Mouse (Mus musculus) embryonic facial prominence, embryonic 10.5 days (tissue): ENCODE data around the gene Fgfr2. TPM values are rescaled to one million over a fixed set of nuclear protein-coding genes. Genes with fewer than 3 reads are reported as not detected.

Source experiments
- DNase-seq: peaks from one replicate; pipeline ENCODE4 v3.0.0-alpha.2; 2017; ENCODE audit warnings: low spot score
- H3K27ac ChIP-seq: fragments of 300-500 bp; sonication (generic); replicated peaks from 2 replicates; pipeline ENCODE4 v1.5.1; 2016; ENCODE audit warnings: mild to moderate bottlenecking
- H3K27me3 ChIP-seq: fragments of 300-500 bp; sonication (generic); replicated peaks from 2 replicates; pipeline ENCODE4 v1.6.1; 2016; ENCODE audit warnings: low read depth, mild to moderate bottlenecking; ENCODE audit not compliant: poor library complexity, severe bottlenecking
- H3K36me3 ChIP-seq: fragments of 300-500 bp; sonication (generic); replicated peaks from 2 replicates; pipeline ENCODE4 v1.6.1; 2016; ENCODE audit warnings: mild to moderate bottlenecking, moderate library complexity
- H3K4me1 ChIP-seq: fragments of 300-500 bp; sonication (generic); 2 replicates; pipeline ENCODE4 v1.6.1; 2016
- H3K4me3 ChIP-seq: fragments of 300-500 bp; sonication (generic); 2 replicates; pipeline ENCODE4 v1.5.1; 2016; ENCODE audit warnings: mild to moderate bottlenecking, moderate library complexity
- H3K9me3 ChIP-seq: fragments of 300-500 bp; sonication (generic); 2 replicates; pipeline ENCODE4 v1.6.1; 2016; ENCODE audit warnings: mild to moderate bottlenecking
- WGBS: fragments of 180-500 bp; shearing (Covaris S2); methylation state at CpG from one replicate; pipeline ENCODE4 v1.1.7; 2016; 5-methylcytosine and 5-hydroxymethylcytosine counted together
- polyA plus RNA-seq: library from polyadenylated mRNA; unstranded; fragments of >200 nt; fragmentation: Nextera tagmentation; extraction: Ambion mirVana; gene quantifications from 2 replicates; pipeline ENCODE4 v1.2.1, GENCODE M21; 2016

Gene Fgfr2
- polyA plus RNA-seq, 1 experiment from 2014 or later: 74.3 TPM

- no peak for DNase-seq
- no peaks in the 10 kb centered on the region for H3K27me3 ChIP-seq
- H3K36me3 ChIP-seq: peaks cover 98% of the 10 kb centered on the region
- 73% methylated on average over 7 of the region's 7 CpGs for WGBS
- H3K9me3 ChIP-seq: no peaks in the 10 kb centered on the region
- H3K4me1 ChIP-seq: peaks cover 29% of the 10 kb centered on the region
- H3K4me3 ChIP-seq: no peak overlapping the region
- H3K27ac ChIP-seq: peak overlapping the region; percentile 21
Measured at GRCm38 (mm10) chr7:130174525-130174924, 2948.6 kb downstream of the Fgfr2 start.

- H3K9me3 ChIP-seq: no peaks in the 10 kb centered on the region
- H3K4me3 ChIP-seq: no peak overlapping the region
- DNase-seq: no peak
- H3K36me3 ChIP-seq: peaks cover 98% of the 10 kb centered on the region
- no peak overlapping the region for H3K27ac ChIP-seq
- 92% methylated on average over 5 of the region's 5 CpGs for WGBS
- H3K4me1 ChIP-seq: peaks cover 28% of the 10 kb centered on the region
- no peaks in the 10 kb centered on the region for H3K27me3 ChIP-seq
Measured at GRCm38 (mm10) chr7:130173914-130174313, 2949.2 kb downstream of the Fgfr2 start.

- no peak overlapping the region for H3K27ac ChIP-seq
- H3K4me3 ChIP-seq: no peak overlapping the region
- peaks cover 31% of the 10 kb centered on the region for H3K4me1 ChIP-seq
- H3K36me3 ChIP-seq: peaks cover 93% of the 10 kb centered on the region
- 81% methylated on average over 8 of the region's 8 CpGs for WGBS
- no peak for DNase-seq
- no peaks in the 10 kb centered on the region for H3K27me3 ChIP-seq
- no peaks in the 10 kb centered on the region for H3K9me3 ChIP-seq
Measured at GRCm38 (mm10) chr7:130170144-130170543, 2953.0 kb downstream of the Fgfr2 start.

- peaks cover 88% of the 10 kb centered on the region for H3K36me3 ChIP-seq
- H3K27me3 ChIP-seq: no peaks in the 10 kb centered on the region
- no peaks in the 10 kb centered on the region for H3K9me3 ChIP-seq
- no peak overlapping the region for H3K4me3 ChIP-seq
- no peak overlapping the region for H3K27ac ChIP-seq
- no peak for DNase-seq
- H3K4me1 ChIP-seq: peaks cover 23% of the 10 kb centered on the region
- 81% methylated on average over 12 of the region's 12 CpGs for WGBS
Measured at GRCm38 (mm10) chr7:130168296-130168695, 2954.9 kb downstream of the Fgfr2 start.

GRCm38 (mm10) chr7:130167261-130167660, 2955.9 kb downstream of the Fgfr2 start:
- WGBS: 86% methylated on average over 5 of the region's 5 CpGs
- no peak overlapping the region for H3K4me3 ChIP-seq
- H3K27ac ChIP-seq: no peak overlapping the region
- H3K27me3 ChIP-seq: no peaks in the 10 kb centered on the region
- no peaks in the 10 kb centered on the region for H3K9me3 ChIP-seq
- no peak for DNase-seq
- peaks cover 23% of the 10 kb centered on the region for H3K4me1 ChIP-seq
- peaks cover 87% of the 10 kb centered on the region for H3K36me3 ChIP-seq

GRCm38 (mm10) chr7:130166190-130166589, 2957.0 kb downstream of the Fgfr2 start:
- Histone ChIP-seq H3K36me3 (peaks cover 87% of the 10 kb centered on the region), H3K4me3 (no peak overlapping the region), H3K9me3 (no peaks in the 10 kb centered on the region), H3K4me1 (peaks cover 34% of the 10 kb centered on the region), H3K27ac (no peak overlapping the region), H3K27me3 (no peaks in the 10 kb centered on the region)
- DNase-seq: no peak
- WGBS: 74% methylated on average over 4 of the region's 4 CpGs

- peaks cover 84% of the 10 kb centered on the region for H3K36me3 ChIP-seq
Measured at GRCm38 (mm10) chr7:130165408-130165807, 2957.7 kb downstream of the Fgfr2 start.

GRCm38 (mm10) chr7:130162718-130163117, 2960.4 kb downstream of the Fgfr2 start:
- H3K27ac ChIP-seq: no peak overlapping the region
- no peaks in the 10 kb centered on the region for H3K9me3 ChIP-seq
- H3K36me3 ChIP-seq: peaks cover 57% of the 10 kb centered on the region
- H3K4me3 ChIP-seq: no peak overlapping the region
- H3K4me1 ChIP-seq: peaks cover 35% of the 10 kb centered on the region
- H3K27me3 ChIP-seq: no peaks in the 10 kb centered on the region
- 91% methylated on average over 6 of the region's 6 CpGs for WGBS
- DNase-seq: no peak

More at GRCm38 (mm10) chr7:130165408-130165807, 2957.7 kb downstream of the Fgfr2 start:
- no peak for DNase-seq
- 93% methylated on average over 3 of the region's 3 CpGs for WGBS
- H3K27me3 ChIP-seq: no peaks in the 10 kb centered on the region
- peaks cover 39% of the 10 kb centered on the region for H3K4me1 ChIP-seq
- no peak overlapping the region for H3K4me3 ChIP-seq
- H3K27ac ChIP-seq: no peak overlapping the region; the same call in 1 of the 2 replicates
- H3K9me3 ChIP-seq: no peaks in the 10 kb centered on the region

- Histone ChIP-seq H3K4me3 (no peak overlapping the region), H3K4me1 (peaks cover 29% of the 10 kb centered on the region), H3K36me3 (peaks cover 45% of the 10 kb centered on the region), H3K27ac (peak overlapping the region; percentile 61; the same call in 1 of the 2 replicates), H3K9me3 (no peaks in the 10 kb centered on the region), H3K27me3 (no peaks in the 10 kb centered on the region)
- DNase-seq: peak; percentile 50
- WGBS: 52% methylated on average over 5 of the region's 5 CpGs
Measured at GRCm38 (mm10) chr7:130161581-130161980, 2961.6 kb downstream of the Fgfr2 start.

GRCm38 (mm10) chr7:130158845-130159244, 2964.3 kb downstream of the Fgfr2 start:
- Histone ChIP-seq H3K4me1 (peaks cover 17% of the 10 kb centered on the region), H3K27ac (no peak overlapping the region), H3K9me3 (no peaks in the 10 kb centered on the region), H3K27me3 (no peaks in the 10 kb centered on the region), H3K4me3 (no peak overlapping the region), H3K36me3 (peaks cover 29% of the 10 kb centered on the region)
- WGBS: 92% methylated on average over 3 of the region's 3 CpGs
- no peak for DNase-seq

GRCm38 (mm10) chr7:130153363-130153969, 2969.7 kb downstream of the Fgfr2 start:
- WGBS: 83% methylated on average over 7 of the region's 7 CpGs
- H3K4me1 ChIP-seq: no peaks in the 10 kb centered on the region
- no peak overlapping the region for H3K4me3 ChIP-seq

GRCm38 (mm10) chr7:130148906-130149305, 2974.2 kb downstream of the Fgfr2 start:
- 89% methylated on average over 5 of the region's 5 CpGs for WGBS
- DNase-seq: no peak
- no peak overlapping the region for H3K4me3 ChIP-seq

More at GRCm38 (mm10) chr7:130153363-130153969, 2969.7 kb downstream of the Fgfr2 start:
- Histone ChIP-seq H3K27ac (no peak overlapping the region), H3K36me3 (no peaks in the 10 kb centered on the region), H3K9me3 (no peaks in the 10 kb centered on the region), H3K27me3 (no peaks in the 10 kb centered on the region)
- no peak for DNase-seq

GRCm38 (mm10) chr7:130147230-130147629, 2975.9 kb downstream of the Fgfr2 start:
- H3K9me3 ChIP-seq: no peaks in the 10 kb centered on the region
- no peak overlapping the region for H3K4me3 ChIP-seq
- no peaks in the 10 kb centered on the region for H3K36me3 ChIP-seq
- DNase-seq: no peak
- 85% methylated on average over 7 of the region's 7 CpGs for WGBS
- no peak overlapping the region for H3K27ac ChIP-seq
- no peaks in the 10 kb centered on the region for H3K27me3 ChIP-seq
- H3K4me1 ChIP-seq: peaks cover 4% of the 10 kb centered on the region; the same call in 1 of the 2 replicates

More at GRCm38 (mm10) chr7:130148906-130149305, 2974.2 kb downstream of the Fgfr2 start:
- Histone ChIP-seq H3K27ac (no peak overlapping the region), H3K4me1 (no peaks in the 10 kb centered on the region), H3K36me3 (no peaks in the 10 kb centered on the region), H3K9me3 (no peaks in the 10 kb centered on the region), H3K27me3 (no peaks in the 10 kb centered on the region)
